Mouse (Mus musculus) megakaryocyte, embryonic 14.5 days (primary cell): ENCODE data around the gene Chid1.

Experiments
- FLI1 ChIP-seq: IDR thresholded peaks from 2 replicates; pipeline ENCODE4 v1.6.1; 2012; ENCODE audit warnings: low read length, inconsistent platforms, mixed read lengths
- GATA1 ChIP-seq: IDR thresholded peaks from 3 replicates; pipeline ENCODE4 v1.6.1; 2012; ENCODE audit warnings: mixed read lengths, low read length, inconsistent platforms, borderline replicate concordance

- TF ChIP-seq GATA1 (no peak), FLI1 (no peak)
These were observed 14.7 kb downstream of the Chid1 start for GRCm38 (mm10) chr7:141524760-141525579.
